Mouse (Mus musculus) thymus, adult 2 months (tissue): Measurements from ENCODE around the gene Cdh4. TPM values are rescaled to one million over a fixed set of nuclear protein-coding genes. Genes with fewer than 3 reads are reported as not detected.

Experiments used
- DNase-seq: peaks from one replicate; pipeline ENCODE4 v3.0.0; 2021
- H3K27ac ChIP-seq: fragments of 200-500 bp; 2 replicates; pipeline ENCODE4 v1.5.1; 2012; ENCODE audit warnings: low read length, control low read depth; ENCODE audit not compliant: control insufficient read depth, insufficient read depth
- H3K27me3 ChIP-seq: fragments of 200-500 bp; 2 replicates; pipeline ENCODE4 v1.6.1; 2012; ENCODE audit warnings: mild to moderate bottlenecking, low read length, moderate library complexity, mixed read lengths; ENCODE audit not compliant: control insufficient read depth, insufficient read depth
- H3K36me3 ChIP-seq: fragments of 200-500 bp; 2 replicates; pipeline ENCODE4 v1.6.1; 2012; ENCODE audit warnings: mild to moderate bottlenecking, low read length, moderate library complexity; ENCODE audit not compliant: control insufficient read depth, insufficient read depth
- H3K4me1 ChIP-seq: fragments of 200-500 bp; replicated peaks from 2 replicates; pipeline ENCODE4 v1.6.1; 2012; ENCODE audit warnings: low read length; ENCODE audit not compliant: control insufficient read depth, insufficient read depth
- H3K4me3 ChIP-seq: fragments of 200-500 bp; 2 replicates; pipeline ENCODE4 v1.5.1; 2012; ENCODE audit warnings: mild to moderate bottlenecking, low read length, control low read depth, moderate library complexity; ENCODE audit not compliant: control insufficient read depth, insufficient read depth
- CTCF ChIP-seq: fragments of 200-500 bp; IDR thresholded peaks from 2 replicates; pipeline ENCODE4 v1.5.1; 2012; ENCODE audit warnings: mild to moderate bottlenecking, control low read depth, low read length, moderate library complexity, borderline replicate concordance; ENCODE audit not compliant: control insufficient read depth, poor library complexity, insufficient read depth; ENCODE audit errors: extremely low read depth
- POLR2A ChIP-seq: fragments of 200-500 bp; IDR thresholded peaks from 2 replicates; pipeline ENCODE4 v1.6.1; 2012; ENCODE audit warnings: mild to moderate bottlenecking, low read length, control low read depth, moderate library complexity; ENCODE audit not compliant: control insufficient read depth, poor library complexity, insufficient read depth; ENCODE audit errors: extremely low read depth
- WGBS: fragments of 180-500 bp; shearing (Covaris S2); methylation state at CpG from one replicate; pipeline ENCODE4 v1.1.7; 2018; 5-methylcytosine and 5-hydroxymethylcytosine counted together
- polyA plus RNA-seq: library from polyadenylated mRNA; depleted of rRNA; stranded (reverse); fragments of >200 nt; gene quantifications from 2 replicates; pipeline ENCODE4 v1.2.3, GENCODE M21; 2012

The Cdh4 gene
- polyA plus RNA-seq, 1 experiment: 9.7 TPM

DNA sequence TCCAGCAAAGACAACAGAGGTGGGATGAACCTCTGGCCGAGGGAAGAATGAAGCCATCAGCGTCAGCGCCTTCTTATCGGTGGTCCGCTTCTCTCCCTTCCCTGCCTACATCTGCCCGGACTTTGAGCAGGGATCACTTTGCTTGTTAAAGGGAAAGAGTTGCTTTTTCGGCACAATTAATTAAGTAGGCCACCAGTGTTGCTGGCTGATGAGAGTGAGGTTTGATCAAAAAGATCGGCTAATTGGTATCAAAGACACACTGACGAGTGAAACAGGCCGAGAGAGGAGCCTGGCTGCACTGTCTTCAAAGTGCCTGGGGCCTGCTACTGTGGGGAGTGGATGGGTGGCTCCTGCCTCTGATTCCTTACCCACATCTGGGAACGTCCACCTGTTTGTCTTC, 49.7 kb downstream of the Cdh4 start:
- Histone ChIP-seq H3K4me1 (no peaks in the 10 kb centered on the region), H3K27me3 (no peaks in the 10 kb centered on the region), H3K4me3 (no peak overlapping the region), H3K36me3 (no peaks in the 10 kb centered on the region), H3K27ac (no peak overlapping the region)
- TF ChIP-seq CTCF (no peak), POLR2A (no peak)
- no peak for DNase-seq
- WGBS: 82% methylated on average over 11 of the region's 11 CpGs

DNA sequence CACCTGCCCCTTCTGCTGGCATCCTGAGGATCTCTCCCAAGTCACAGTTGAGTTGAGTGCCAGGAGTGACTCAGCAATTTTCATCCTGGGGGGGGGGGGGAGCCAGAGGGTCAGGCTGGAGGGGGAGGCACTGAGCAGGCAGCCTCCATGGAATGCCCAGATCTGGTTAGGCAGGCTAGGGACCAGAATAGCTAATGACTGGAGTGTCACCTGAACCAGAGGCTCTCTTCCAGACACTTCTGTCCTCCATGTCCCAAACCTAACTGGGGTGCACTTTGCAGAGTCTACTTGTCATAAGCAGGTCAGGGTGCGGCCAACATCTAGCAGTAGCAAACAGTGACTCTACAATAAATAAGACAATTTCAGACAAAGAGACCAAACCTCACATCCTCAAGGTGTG, 52.0 kb downstream of the Cdh4 start:
- no peaks in the 10 kb centered on the region for H3K36me3 ChIP-seq
- DNase-seq: no peak
- no peaks in the 10 kb centered on the region for H3K27me3 ChIP-seq
- no peak overlapping the region for H3K4me3 ChIP-seq
- TF ChIP-seq POLR2A: no peak
- 94% methylated on average over 1 of the region's 1 CpGs for WGBS
- no peak overlapping the region for H3K27ac ChIP-seq
- no peaks in the 10 kb centered on the region for H3K4me1 ChIP-seq

DNA sequence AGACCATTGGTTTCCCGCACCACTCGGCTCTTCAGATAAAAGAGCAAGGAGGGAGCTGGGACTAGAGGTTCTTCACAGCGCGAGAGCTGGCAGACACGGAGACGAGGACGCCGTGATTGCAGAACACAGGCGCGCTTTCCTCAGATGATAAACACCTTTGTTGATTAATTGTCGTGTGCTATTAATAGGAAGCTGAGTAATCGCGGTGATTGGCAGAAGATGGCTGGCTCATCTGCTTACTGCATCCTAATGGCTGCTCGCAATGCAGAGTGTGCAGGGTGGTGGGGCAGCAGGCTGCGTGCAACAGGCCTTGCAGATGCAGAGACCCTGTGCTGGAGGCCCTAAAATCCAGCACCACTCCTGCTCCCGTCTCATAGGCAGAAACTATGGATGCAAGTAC, 68.2 kb downstream of the Cdh4 start:
- H3K27ac ChIP-seq: no peak overlapping the region
- TF ChIP-seq POLR2A (no peak), CTCF (no peak)
- no peaks in the 10 kb centered on the region for H3K27me3 ChIP-seq
- H3K4me3 ChIP-seq: no peak overlapping the region
- no peak for DNase-seq
- 97% methylated on average over 16 of the region's 16 CpGs for WGBS
- H3K4me1 ChIP-seq: no peaks in the 10 kb centered on the region
- H3K36me3 ChIP-seq: no peaks in the 10 kb centered on the region

DNA sequence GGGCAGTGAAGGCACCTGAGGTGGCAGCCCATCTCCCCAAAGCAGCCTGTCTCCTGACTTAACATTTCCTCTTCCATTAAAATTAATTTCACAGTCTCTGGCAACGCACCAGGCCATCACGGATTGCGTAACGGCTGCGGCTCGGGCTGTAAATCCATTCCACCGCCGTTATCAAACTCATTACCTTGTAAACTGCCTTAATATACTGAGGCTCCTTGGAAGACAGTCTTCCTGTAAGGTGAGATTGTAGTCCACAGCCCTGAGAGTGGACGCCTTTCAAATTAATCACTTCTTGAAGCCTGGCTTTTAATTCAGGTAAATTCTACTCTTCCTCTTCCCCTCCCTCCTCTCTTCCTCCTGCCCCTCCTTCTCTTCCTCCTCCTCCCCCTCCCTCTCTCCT, 74.3 kb downstream of the Cdh4 start:
- Histone ChIP-seq H3K27me3 (no peaks in the 10 kb centered on the region), H3K4me1 (no peaks in the 10 kb centered on the region), H3K4me3 (no peak overlapping the region), H3K36me3 (no peaks in the 10 kb centered on the region), H3K27ac (no peak overlapping the region)
- no peak for TF ChIP-seq CTCF
- no peak for TF ChIP-seq POLR2A
- WGBS: 88% methylated on average over 9 of the region's 9 CpGs
- DNase-seq: no peak

DNA sequence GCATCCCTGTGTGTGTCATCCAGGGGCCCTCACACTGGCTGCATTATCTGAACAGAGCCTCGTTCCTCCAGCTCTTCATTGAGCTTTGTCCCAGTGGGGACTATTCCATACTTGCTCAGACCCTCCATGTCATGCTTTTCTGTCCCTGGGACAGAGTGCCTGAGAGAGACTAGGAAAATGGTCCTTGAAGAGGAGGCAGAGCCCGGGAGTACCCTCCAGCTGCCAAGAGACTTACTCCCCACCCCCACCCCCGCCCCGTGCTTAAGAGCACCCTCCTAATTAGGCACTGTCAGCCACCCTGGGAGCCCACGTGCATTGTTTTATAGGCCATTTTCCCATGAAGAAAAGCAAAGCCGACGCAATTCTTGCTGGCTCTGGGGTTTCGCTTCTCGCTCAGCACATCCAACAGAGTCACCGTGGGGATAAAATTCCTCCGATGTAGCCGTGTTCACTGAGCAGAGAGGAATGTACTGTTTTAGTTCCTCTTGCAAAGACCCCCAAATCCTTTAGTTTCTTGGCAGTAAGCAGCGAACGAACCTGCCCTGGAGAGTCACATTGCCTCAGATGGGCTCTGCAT, 76.3 kb downstream of the Cdh4 start:
- Histone ChIP-seq H3K4me3 (no peak overlapping the region), H3K36me3 (no peaks in the 10 kb centered on the region), H3K27ac (no peak overlapping the region), H3K27me3 (no peaks in the 10 kb centered on the region), H3K4me1 (no peaks in the 10 kb centered on the region)
- WGBS: 67% methylated on average over 14 of the region's 14 CpGs
- TF ChIP-seq POLR2A (no peak), CTCF (no peak)
- no peak for DNase-seq

DNA sequence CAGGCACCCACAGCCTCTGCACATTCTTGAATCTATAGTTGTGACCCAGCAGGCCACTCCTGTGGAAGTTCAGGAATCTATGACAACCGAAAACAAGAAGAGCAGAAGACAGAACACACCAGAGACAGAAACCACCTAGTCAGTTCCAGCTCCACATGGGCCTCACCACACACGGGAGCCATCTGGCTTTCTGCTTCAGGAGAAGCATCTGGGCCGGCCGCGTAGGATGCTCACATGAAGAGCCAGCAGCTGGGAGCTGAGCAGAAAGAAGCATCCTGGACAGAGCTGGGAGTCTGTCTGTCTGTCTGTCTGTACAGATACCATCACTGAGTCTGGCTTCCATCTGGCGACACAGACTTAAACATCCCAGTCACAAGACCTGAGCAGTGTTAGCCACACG, 76.9 kb downstream of the Cdh4 start:
- no peak overlapping the region for H3K4me3 ChIP-seq
- H3K27me3 ChIP-seq: no peaks in the 10 kb centered on the region
- no peaks in the 10 kb centered on the region for H3K4me1 ChIP-seq
- DNase-seq: no peak
- TF ChIP-seq POLR2A (no peak), CTCF (no peak)
- no peak overlapping the region for H3K27ac ChIP-seq
- H3K36me3 ChIP-seq: no peaks in the 10 kb centered on the region
- 89% methylated on average over 7 of the region's 7 CpGs for WGBS

DNA sequence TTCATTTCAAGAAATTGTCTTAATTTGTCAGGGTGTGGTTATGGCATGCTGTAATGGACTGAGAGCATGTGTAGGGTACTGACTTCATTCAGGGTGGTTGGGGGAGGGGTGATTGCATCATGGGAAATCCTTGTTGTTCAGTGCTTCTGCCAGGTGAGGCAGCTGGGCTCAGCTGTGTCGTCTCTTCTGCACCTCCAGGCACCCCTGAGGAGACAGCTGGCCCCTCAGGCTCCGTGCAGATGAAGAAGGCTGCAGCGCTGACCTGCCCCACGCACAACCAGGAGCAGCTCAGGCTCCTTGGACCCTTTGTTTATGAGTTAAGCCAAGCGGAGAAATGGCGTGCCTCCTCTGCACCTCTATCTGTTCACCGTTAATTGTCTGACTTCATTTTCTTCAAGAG, 77.7 kb downstream of the Cdh4 start:
- DNase-seq: no peak
- no peak overlapping the region for H3K27ac ChIP-seq
- no peaks in the 10 kb centered on the region for H3K36me3 ChIP-seq
- H3K4me3 ChIP-seq: no peak overlapping the region
- WGBS: 77% methylated on average over 7 of the region's 7 CpGs
- no peaks in the 10 kb centered on the region for H3K27me3 ChIP-seq
- no peaks in the 10 kb centered on the region for H3K4me1 ChIP-seq
- TF ChIP-seq POLR2A: no peak
- TF ChIP-seq CTCF: no peak
